Mouse (Mus musculus) thymus, postnatal 0 days (tissue): ENCODE measurements around the gene Xpnpep1. TPM values are rescaled to one million over a fixed set of nuclear protein-coding genes. Genes with fewer than 3 reads are reported as not detected.

ENCODE experiments used
- DNase-seq: peaks from one replicate; pipeline ENCODE4 v3.0.0-alpha.2; 2015; ENCODE audit warnings: low spot score
- polyA plus RNA-seq: library from polyadenylated mRNA; unstranded; fragments of >200 nt; fragmentation: Nextera tagmentation; extraction: Ambion mirVana; gene quantifications from 2 replicates; pipeline ENCODE4 v1.2.1, GENCODE M21; 2015

The Xpnpep1 gene
- polyA plus RNA-seq, 1 experiment from 2014 or later, result 81.6 TPM

- DNase-seq, result no peak
Measured at GRCm38 (mm10) chr19:53066531-53066930, 26.5 kb upstream of the Xpnpep1 start.

- no peak for DNase-seq
Measured at GRCm38 (mm10) chr19:53064972-53065361, 25.0 kb upstream of the Xpnpep1 start.

GRCm38 (mm10) chr19:53064292-53064971 lies 24.4 kb upstream of the Xpnpep1 start:
- DNase-seq, result no peak

GRCm38 (mm10) chr19:53062046-53062445 lies 22.0 kb upstream of the Xpnpep1 start:
- no peak for DNase-seq

GRCm38 (mm10) chr19:53059344-53060111 lies 19.5 kb upstream of the Xpnpep1 start:
- no peak for DNase-seq

GRCm38 (mm10) chr19:53058726-53059334 lies 18.8 kb upstream of the Xpnpep1 start:
- no peak for DNase-seq

- DNase-seq, result no peak
Measured at GRCm38 (mm10) chr19:53057980-53058725, 18.1 kb upstream of the Xpnpep1 start.

GRCm38 (mm10) chr19:53053355-53053754 lies 13.3 kb upstream of the Xpnpep1 start:
- no peak for DNase-seq

- no peak for DNase-seq
Measured at GRCm38 (mm10) chr19:53052031-53052670, 12.1 kb upstream of the Xpnpep1 start.

- no peak for DNase-seq
Measured at GRCm38 (mm10) chr19:53051288-53051985, 11.4 kb upstream of the Xpnpep1 start.

- DNase-seq, result no peak
Measured at GRCm38 (mm10) chr19:53050100-53050499, 10.1 kb upstream of the Xpnpep1 start.

GRCm38 (mm10) chr19:53047208-53047607 lies 7.2 kb upstream of the Xpnpep1 start:
- DNase-seq, result no peak

- DNase-seq, result no peak
Measured at GRCm38 (mm10) chr19:53043423-53044125, 3.6 kb upstream of the Xpnpep1 start.

GRCm38 (mm10) chr19:53041570-53041969 lies 1.6 kb upstream of the Xpnpep1 start:
- no peak for DNase-seq

- no peak for DNase-seq
Measured at GRCm38 (mm10) chr19:53041133-53041510, 1.1 kb upstream of the Xpnpep1 start.

GRCm38 (mm10) chr19:53039090-53039489 lies 924 bp downstream of the Xpnpep1 start:
- peak; percentile 32 for DNase-seq

GRCm38 (mm10) chr19:53038435-53038938 lies 1.5 kb downstream of the Xpnpep1 start:
- peak; percentile 87 for DNase-seq

GRCm38 (mm10) chr19:53037925-53038419 lies 2.0 kb downstream of the Xpnpep1 start:
- DNase-seq, result no peak

GRCm38 (mm10) chr19:53033159-53033943 lies 6.7 kb downstream of the Xpnpep1 start:
- no peak for DNase-seq
